Mouse (Mus musculus) MEL (cell line): ENCODE data around the gene Abcc3. TPM values are rescaled to one million over a fixed set of nuclear protein-coding genes. Genes with fewer than 3 reads are reported as not detected.

Experiments
- DNase-seq: peaks from one replicate; pipeline ENCODE4 v3.0.0; 2011; ENCODE audit warnings: low read depth, low spot score
- H3K27ac ChIP-seq: 2 replicates; pipeline ENCODE4 v1.5.1; 2012; ENCODE audit warnings: low read depth, mild to moderate bottlenecking, control low read depth, low read length, moderate library complexity; ENCODE audit not compliant: control insufficient read depth
- H3K27me3 ChIP-seq, 2 experiments: fragments of 150-350 bp in 1 of 2; sonication (generic) in 1 of 2; 2 replicates each; pipeline ENCODE4 v1.6.1; 2012; ENCODE audit warnings: low read length in 2 of 2, mild to moderate bottlenecking in 2 of 2, improper control_type of control experiment in 1 of 2, moderate library complexity in 1 of 2; ENCODE audit not compliant: insufficient read depth in 2 of 2, control insufficient read depth in 1 of 2
- H3K36me3 ChIP-seq, 2 experiments: 2 replicates each; pipeline ENCODE4 v1.6.1; 2012 to 2014; ENCODE audit warnings: low read length in 2 of 2, improper control_type of control experiment in 1 of 2, inconsistent platforms in 1 of 2, mild to moderate bottlenecking in 1 of 2; ENCODE audit not compliant: insufficient read depth in 2 of 2, control insufficient read depth in 1 of 2
- H3K4me1 ChIP-seq, 2 experiments: fragments of 150-350 bp in 1 of 2; sonication (generic) in 1 of 2; 2 replicates each; pipeline ENCODE4 v1.6.1; 2012; ENCODE audit warnings: low read length in 2 of 2, improper control_type of control experiment in 1 of 2, mild to moderate bottlenecking in 1 of 2; ENCODE audit not compliant: insufficient read depth in 2 of 2, control insufficient read depth in 1 of 2
- H3K4me3 ChIP-seq, 2 experiments: fragments of 150-350 bp in 1 of 2; sonication (generic) in 1 of 2; 2 replicates each; pipeline ENCODE4 v1.5.1; 2012; ENCODE audit warnings: low read depth in 2 of 2, low read length in 2 of 2, mild to moderate bottlenecking in 2 of 2, moderate library complexity in 2 of 2, control low read depth in 1 of 2, improper control_type of control experiment in 1 of 2; ENCODE audit not compliant: control insufficient read depth in 1 of 2, insufficient read depth in 1 of 2
- H3K79me2 ChIP-seq: 2 replicates; pipeline ENCODE4 v1.6.1; 2012; ENCODE audit warnings: mild to moderate bottlenecking, low read length, moderate library complexity; ENCODE audit not compliant: control insufficient read depth, poor library complexity, insufficient read depth
- H3K9ac ChIP-seq: 2 replicates; pipeline ENCODE4 v1.6.1; 2012; ENCODE audit warnings: low read depth, mild to moderate bottlenecking, control low read depth, low read length, moderate library complexity; ENCODE audit not compliant: control insufficient read depth, poor library complexity, severe bottlenecking
- H3K9me3 ChIP-seq: fragments of 150-350 bp; sonication (generic); replicated peaks from 2 replicates; pipeline ENCODE4 v1.6.1; 2012; ENCODE audit warnings: mild to moderate bottlenecking, low read length, improper control_type of control experiment, moderate library complexity; ENCODE audit not compliant: insufficient read depth
- BHLHE40 ChIP-seq: IDR thresholded peaks from 2 replicates; pipeline ENCODE4 v1.6.1; 2012; ENCODE audit warnings: low read depth, mild to moderate bottlenecking, inconsistent platforms, low read length, improper control_type of control experiment, borderline replicate concordance
- CTCF ChIP-seq, 3 experiments: IDR thresholded peaks in 2 of 3; conservative IDR thresholded peaks in 1 of 3; 2 replicates each; pipeline ENCODE4 v1.5.1; 2011 to 2012; ENCODE audit warnings: low read length in 3 of 3, low read depth in 2 of 3, mild to moderate bottlenecking in 2 of 3, improper control_type of control experiment in 1 of 3, inconsistent platforms in 1 of 3, mixed read lengths in 1 of 3, moderate library complexity in 1 of 3; ENCODE audit not compliant: control insufficient read depth in 1 of 3, insufficient read depth in 1 of 3, poor library complexity in 1 of 3, severe bottlenecking in 1 of 3
- EP300 ChIP-seq, 2 experiments: IDR thresholded peaks; 2 replicates each; pipeline ENCODE4 v1.6.1; 2011; ENCODE audit warnings: improper control_type of control experiment in 2 of 2, low read length in 2 of 2, low read depth in 1 of 2, mild to moderate bottlenecking in 1 of 2
- GABPA ChIP-seq: IDR thresholded peaks from 2 replicates; pipeline ENCODE4 v1.6.1; 2012; ENCODE audit warnings: low read depth, mild to moderate bottlenecking, inconsistent platforms, low read length, improper control_type of control experiment, moderate library complexity
- GATA1 ChIP-seq: IDR thresholded peaks from 2 replicates; pipeline ENCODE4 v1.6.1; 2011; ENCODE audit warnings: low read depth, low read length, improper control_type of control experiment
- JUND ChIP-seq: IDR thresholded peaks from 2 replicates; pipeline ENCODE4 v1.6.1; 2011; ENCODE audit warnings: low read depth, mild to moderate bottlenecking, improper control_type of control experiment, low read length
- KAT2A ChIP-seq: conservative IDR thresholded peaks from 2 replicates; pipeline ENCODE4 v1.6.1; 2012; ENCODE audit warnings: low read depth, low read length, improper control_type of control experiment, inconsistent platforms
- MAFK ChIP-seq: IDR thresholded peaks from 2 replicates; pipeline ENCODE4 v1.6.1; 2011; ENCODE audit warnings: low read depth, mild to moderate bottlenecking, low read length, improper control_type of control experiment, borderline replicate concordance
- MAZ ChIP-seq: IDR thresholded peaks from 2 replicates; pipeline ENCODE4 v1.6.1; 2012; ENCODE audit warnings: low read depth, mild to moderate bottlenecking, inconsistent platforms, low read length, improper control_type of control experiment
- MEF2A ChIP-seq: IDR thresholded peaks from 2 replicates; pipeline ENCODE4 v1.6.1; 2014; ENCODE audit warnings: low read depth, mild to moderate bottlenecking, inconsistent platforms, low read length, improper control_type of control experiment; ENCODE audit not compliant: poor library complexity, insufficient replicate concordance, severe bottlenecking; ENCODE audit errors: extremely low read depth
- POLR2AphosphoS5 ChIP-seq: IDR thresholded peaks from 2 replicates; pipeline ENCODE4 v1.6.1; 2012; ENCODE audit warnings: low read depth, borderline replicate concordance, mild to moderate bottlenecking, inconsistent platforms, low read length, moderate library complexity, mixed read lengths
- RAD21 ChIP-seq: IDR thresholded peaks from 2 replicates; pipeline ENCODE4 v1.6.1; 2011; ENCODE audit warnings: mild to moderate bottlenecking, low read depth, low read length, improper control_type of control experiment
- RCOR1 ChIP-seq: IDR thresholded peaks from 2 replicates; pipeline ENCODE4 v1.6.1; 2012; ENCODE audit warnings: low read depth, mild to moderate bottlenecking, inconsistent platforms, low read length, improper control_type of control experiment
- TAL1 ChIP-seq: IDR thresholded peaks from 2 replicates; pipeline ENCODE4 v1.6.1; 2012; ENCODE audit warnings: mild to moderate bottlenecking, inconsistent platforms, low read length, moderate library complexity, mixed read lengths
- USF2 ChIP-seq, 2 experiments: IDR thresholded peaks; 2 replicates each; pipeline ENCODE4 v1.6.1; 2011 to 2012; ENCODE audit warnings: improper control_type of control experiment in 2 of 2, low read length in 2 of 2, borderline replicate concordance in 1 of 2, inconsistent platforms in 1 of 2, low read depth in 1 of 2, mild to moderate bottlenecking in 1 of 2; ENCODE audit not compliant: insufficient read depth in 1 of 2
- ZC3H11A ChIP-seq: IDR thresholded peaks from 2 replicates; pipeline ENCODE4 v1.6.1; 2012; ENCODE audit warnings: low read depth, mild to moderate bottlenecking, inconsistent platforms, low read length, improper control_type of control experiment
- ZMIZ1 ChIP-seq: IDR thresholded peaks from 2 replicates; pipeline ENCODE4 v1.6.1; 2012; ENCODE audit warnings: low read depth, mild to moderate bottlenecking, inconsistent platforms, low read length, improper control_type of control experiment, moderate library complexity
- ZNF384 ChIP-seq: IDR thresholded peaks from 2 replicates; pipeline ENCODE4 v1.6.1; 2012; ENCODE audit warnings: low read depth, mild to moderate bottlenecking, inconsistent platforms, low read length, improper control_type of control experiment
- polyA plus RNA-seq, 2 experiments: library from polyadenylated mRNA; stranded (reverse) in 1 of 2; unstranded in 1 of 2; fragments of >175 nt in 1 of 2; fragments of >200 nt in 1 of 2; gene quantifications; 2 replicates each; pipeline versions ENCODE4 v1.2.1 to v1.2.4; 2012; ENCODE audit warnings: low replicate concordance in 2 of 2, low read depth in 1 of 2; ENCODE audit not compliant: insufficient read length in 2 of 2, insufficient read depth in 1 of 2, missing spikeins in 1 of 2
- total RNA-seq: library from RNA; depleted of rRNA; stranded (reverse); fragments of 300-350 nt; gene quantifications from 2 replicates; pipeline ENCODE4 v1.2.3, GENCODE M21; 2012

Abcc3 gene
- total and polyA plus RNA-seq, 3 experiments, result 0.27 to 0.29 TPM; not detected in 1

- TF ChIP-seq ZC3H11A, result no peak
Measured at GRCm38 (mm10) chr11:94351094-94351493, 41.7 kb downstream of the Abcc3 start (continued).

GRCm38 (mm10) chr11:94350337-94350736 lies 42.5 kb downstream of the Abcc3 start:
- Histone ChIP-seq H3K9ac (no peak overlapping the region), H3K36me3 (peaks cover 0 to 15% of the 10 kb centered on the region in 2 experiments; a peak in 2 of 4 replicates), H3K4me1 (peaks cover 2 to 21% of the 10 kb centered on the region in 2 experiments), H3K79me2 (no peaks in the 10 kb centered on the region), H3K9me3 (no peaks in the 10 kb centered on the region), H3K27me3 (peaks cover 0 to 2% of the 10 kb centered on the region in 2 experiments; a peak in 1 of 4 replicates), H3K27ac (no peak overlapping the region), H3K4me3 (no peak overlapping the region)
- peak; percentile 37 for DNase-seq
- TF ChIP-seq ZNF384 (no peak), GABPA (no peak), TAL1 (peak; percentile 44; the same call in 1 of the 2 replicates), BHLHE40 (no peak), EP300 (IDR thresholded peaks at IDR 0.05; ENCODE audit: low read depth in 1 of 2, low read length in 2 of 2) (peak in 1 of 2 experiments; percentile 5; a peak in 1 of 4 replicates)

GRCm38 (mm10) chr11:94349839-94350238 lies 43.0 kb downstream of the Abcc3 start:
- peaks cover 0 to 15% of the 10 kb centered on the region in 2 experiments; a peak in 2 of 4 replicates for H3K36me3 ChIP-seq
- peak; percentile 36 for TF ChIP-seq RAD21
- TF ChIP-seq MEF2A, result no peak
- TF ChIP-seq CTCF (IDR thresholded peaks at IDR 0.05 in 2 of 3, conservative IDR thresholded peaks at IDR 0.05 in 1 of 3; ENCODE audit: control insufficient read depth in 1 of 3, insufficient read depth in 1 of 3, low read depth in 2 of 3, low read length in 3 of 3, poor library complexity in 1 of 3, severe bottlenecking in 1 of 3), result peak in 2 of 3 experiments; percentile 27 to 36; a peak in 4 of 6 replicates
- peak; percentile 1; the same call in 1 of the 2 replicates for TF ChIP-seq ZC3H11A
- TF ChIP-seq KAT2A, result no peak
- no peaks in the 10 kb centered on the region for H3K79me2 ChIP-seq
- H3K27me3 ChIP-seq, result no peaks in the 10 kb centered on the region; a peak in 1 of 4 replicates
- H3K4me1 ChIP-seq, result peaks cover 2 to 21% of the 10 kb centered on the region in 2 experiments
- H3K4me3 ChIP-seq, result no peak overlapping the region
- H3K27ac ChIP-seq, result no peak overlapping the region
- H3K9ac ChIP-seq, result no peak overlapping the region
- H3K9me3 ChIP-seq, result no peaks in the 10 kb centered on the region
- DNase-seq, result peak; percentile 32

- Histone ChIP-seq H3K27me3 (no peaks in the 10 kb centered on the region; a peak in 1 of 4 replicates), H3K4me1 (peaks cover 2 to 21% of the 10 kb centered on the region in 2 experiments), H3K4me3 (no peak overlapping the region), H3K9me3 (no peaks in the 10 kb centered on the region), H3K27ac (no peak overlapping the region), H3K9ac (no peak overlapping the region), H3K36me3 (peaks cover 0 to 15% of the 10 kb centered on the region in 2 experiments; a peak in 2 of 4 replicates), H3K79me2 (no peaks in the 10 kb centered on the region)
- no peak for DNase-seq
- no peak for TF ChIP-seq MAFK
- no peak for TF ChIP-seq POLR2AphosphoS5
- TF ChIP-seq ZNF384, result no peak
- no peak for TF ChIP-seq RCOR1
- no peak for TF ChIP-seq TAL1
- no peak for TF ChIP-seq BHLHE40
- no peak for TF ChIP-seq ZMIZ1
- TF ChIP-seq USF2 (IDR thresholded peaks at IDR 0.05; ENCODE audit: borderline replicate concordance in 1 of 2, insufficient read depth in 1 of 2, low read depth in 1 of 2, low read length in 2 of 2), result no peak
- TF ChIP-seq MAZ, result no peak
- TF ChIP-seq KAT2A, result no peak
- TF ChIP-seq JUND, result no peak
- no peak for TF ChIP-seq ZC3H11A
- TF ChIP-seq EP300 (IDR thresholded peaks at IDR 0.05; ENCODE audit: low read depth in 1 of 2, low read length in 2 of 2), result no peak
- no peak for TF ChIP-seq GATA1
Measured at GRCm38 (mm10) chr11:94347063-94347575, 45.7 kb downstream of the Abcc3 start.
